Mouse (Mus musculus): Measurements from ENCODE around the gene Tsc22d1. TPM values are rescaled to one million over a fixed set of nuclear protein-coding genes. Genes with fewer than 3 reads are reported as not detected.

Gene Tsc22d1
- polyA plus RNA-seq, 1 experiment from 2014 or later: 651 TPM

GRCm38 (mm10) chr14:76425986-76426530 is 11.3 kb downstream of the Tsc22d1 start:
- H3K4me3 ChIP-seq (ENCODE audit: low read depth, low read length): no peak overlapping the region
- no peaks in the 10 kb centered on the region for H3K27me3 ChIP-seq (ENCODE audit: control insufficient read depth, insufficient read depth, low read length)
- no peak overlapping the region for H3K27ac ChIP-seq (ENCODE audit: low read depth, low read length)
- DNase-seq (ENCODE audit: low spot score): no peak
- 92% methylated on average over 21 of the region's 21 CpGs for WGBS
- no peak overlapping the region for H3K9ac ChIP-seq (ENCODE audit: low read length)
- H3K4me1 ChIP-seq (ENCODE audit: control insufficient read depth, insufficient read depth, low read length): peaks cover 2% of the 10 kb centered on the region
- no peaks in the 10 kb centered on the region for H3K36me3 ChIP-seq (ENCODE audit: control insufficient read depth, insufficient read depth, low read length)
- no peak for ATAC-seq (ENCODE audit: insufficient read depth, low FRiP score, low TSS enrichment)
- H3K4me2 ChIP-seq (ENCODE audit: low read depth): no peak overlapping the region
- H3K9me3 ChIP-seq (ENCODE audit: control insufficient read depth, low read length): no peaks in the 10 kb centered on the region

- ATAC-seq (ENCODE audit: insufficient read depth, low FRiP score, low TSS enrichment): no peak
- H3K4me3 ChIP-seq (ENCODE audit: low read depth, low read length): no peak overlapping the region
- H3K36me3 ChIP-seq (ENCODE audit: control insufficient read depth, insufficient read depth, low read length): no peaks in the 10 kb centered on the region; the same call in 1 of the 2 replicates
- 96% methylated on average over 2 of the region's 2 CpGs for WGBS
- no peaks in the 10 kb centered on the region for H3K9me3 ChIP-seq (ENCODE audit: control insufficient read depth, low read length)
- H3K9ac ChIP-seq (ENCODE audit: low read length): no peak overlapping the region
- no peaks in the 10 kb centered on the region for H3K4me1 ChIP-seq (ENCODE audit: control insufficient read depth, insufficient read depth, low read length)
- H3K27me3 ChIP-seq (ENCODE audit: control insufficient read depth, insufficient read depth, low read length): no peaks in the 10 kb centered on the region
- H3K27ac ChIP-seq (ENCODE audit: low read depth, low read length): no peak overlapping the region
- DNase-seq (ENCODE audit: low spot score): no peak
- H3K4me2 ChIP-seq (ENCODE audit: low read depth): no peak overlapping the region
Observed at GRCm38 (mm10) chr14:76428855-76429254, 14.1 kb downstream of the Tsc22d1 start.

GRCm38 (mm10) chr14:76431918-76432317 is 17.2 kb downstream of the Tsc22d1 start:
- Histone ChIP-seq H3K4me3 (ENCODE audit: low read depth, low read length) (no peak overlapping the region), H3K4me2 (ENCODE audit: low read depth) (no peak overlapping the region), H3K9me3 (ENCODE audit: control insufficient read depth, low read length) (no peaks in the 10 kb centered on the region), H3K36me3 (ENCODE audit: control insufficient read depth, insufficient read depth, low read length) (no peaks in the 10 kb centered on the region; the same call in 1 of the 2 replicates), H3K4me1 (ENCODE audit: control insufficient read depth, insufficient read depth, low read length) (no peaks in the 10 kb centered on the region), H3K9ac (ENCODE audit: low read length) (no peak overlapping the region), H3K27me3 (ENCODE audit: control insufficient read depth, insufficient read depth, low read length) (no peaks in the 10 kb centered on the region), H3K27ac (ENCODE audit: low read depth, low read length) (no peak overlapping the region)
- no peak for DNase-seq (ENCODE audit: low spot score)
- 93% methylated on average over 4 of the region's 4 CpGs for WGBS
- no peak for ATAC-seq (ENCODE audit: insufficient read depth, low FRiP score, low TSS enrichment)

GRCm38 (mm10) chr14:76432369-76432768 is 17.6 kb downstream of the Tsc22d1 start:
- Histone ChIP-seq H3K4me2 (ENCODE audit: low read depth) (no peak overlapping the region), H3K4me3 (ENCODE audit: low read depth, low read length) (no peak overlapping the region), H3K36me3 (ENCODE audit: control insufficient read depth, insufficient read depth, low read length) (no peaks in the 10 kb centered on the region; the same call in 1 of the 2 replicates), H3K9ac (ENCODE audit: low read length) (no peak overlapping the region), H3K4me1 (ENCODE audit: control insufficient read depth, insufficient read depth, low read length) (no peaks in the 10 kb centered on the region), H3K27me3 (ENCODE audit: control insufficient read depth, insufficient read depth, low read length) (no peaks in the 10 kb centered on the region), H3K9me3 (ENCODE audit: control insufficient read depth, low read length) (no peaks in the 10 kb centered on the region), H3K27ac (ENCODE audit: low read depth, low read length) (no peak overlapping the region)
- DNase-seq (ENCODE audit: low spot score) (no peak), ATAC-seq (ENCODE audit: insufficient read depth, low FRiP score, low TSS enrichment) (no peak)
- 86% methylated on average over 7 of the region's 7 CpGs for WGBS

- WGBS: 95% methylated on average over 8 of the region's 8 CpGs
- Histone ChIP-seq H3K4me2 (ENCODE audit: low read depth) (no peak overlapping the region), H3K9me3 (ENCODE audit: control insufficient read depth, low read length) (no peaks in the 10 kb centered on the region), H3K27me3 (ENCODE audit: control insufficient read depth, insufficient read depth, low read length) (no peaks in the 10 kb centered on the region), H3K36me3 (ENCODE audit: control insufficient read depth, insufficient read depth, low read length) (no peaks in the 10 kb centered on the region; the same call in 1 of the 2 replicates), H3K4me1 (ENCODE audit: control insufficient read depth, insufficient read depth, low read length) (no peaks in the 10 kb centered on the region), H3K4me3 (ENCODE audit: low read depth, low read length) (no peak overlapping the region), H3K9ac (ENCODE audit: low read length) (no peak overlapping the region), H3K27ac (ENCODE audit: low read depth, low read length) (no peak overlapping the region)
- ATAC-seq (ENCODE audit: insufficient read depth, low FRiP score, low TSS enrichment): no peak
- DNase-seq (ENCODE audit: low spot score): no peak
Observed at GRCm38 (mm10) chr14:76432816-76433215, 18.1 kb downstream of the Tsc22d1 start.

GRCm38 (mm10) chr14:76442160-76442559 is 27.4 kb downstream of the Tsc22d1 start:
- 94% methylated on average over 10 of the region's 10 CpGs for WGBS
- H3K36me3 ChIP-seq (ENCODE audit: control insufficient read depth, insufficient read depth, low read length): peaks cover 10% of the 10 kb centered on the region

GRCm38 (mm10) chr14:76448987-76449386 is 34.2 kb downstream of the Tsc22d1 start:
- Histone ChIP-seq H3K4me2 (ENCODE audit: low read depth) (no peak overlapping the region), H3K27ac (ENCODE audit: low read depth, low read length) (no peak overlapping the region), H3K27me3 (ENCODE audit: control insufficient read depth, insufficient read depth, low read length) (no peaks in the 10 kb centered on the region), H3K4me3 (ENCODE audit: low read depth, low read length) (no peak overlapping the region), H3K4me1 (ENCODE audit: control insufficient read depth, insufficient read depth, low read length) (no peaks in the 10 kb centered on the region), H3K9me3 (ENCODE audit: control insufficient read depth, low read length) (no peaks in the 10 kb centered on the region), H3K9ac (ENCODE audit: low read length) (no peak overlapping the region), H3K36me3 (ENCODE audit: control insufficient read depth, insufficient read depth, low read length) (no peaks in the 10 kb centered on the region; the same call in 1 of the 2 replicates)
- ATAC-seq (ENCODE audit: insufficient read depth, low FRiP score, low TSS enrichment) (no peak), DNase-seq (ENCODE audit: low spot score) (no peak)
- WGBS: 80% methylated on average over 4 of the region's 4 CpGs

More at GRCm38 (mm10) chr14:76442160-76442559, 27.4 kb downstream of the Tsc22d1 start:
- H3K4me3 ChIP-seq (ENCODE audit: low read depth, low read length): no peak overlapping the region
- no peaks in the 10 kb centered on the region for H3K4me1 ChIP-seq (ENCODE audit: control insufficient read depth, insufficient read depth, low read length)
- H3K27ac ChIP-seq (ENCODE audit: low read depth, low read length): no peak overlapping the region
- no peak overlapping the region for H3K4me2 ChIP-seq (ENCODE audit: low read depth)
- DNase-seq (ENCODE audit: low spot score) (no peak), ATAC-seq (ENCODE audit: insufficient read depth, low FRiP score, low TSS enrichment) (no peak)
- H3K9me3 ChIP-seq (ENCODE audit: control insufficient read depth, low read length): no peaks in the 10 kb centered on the region
- no peaks in the 10 kb centered on the region for H3K27me3 ChIP-seq (ENCODE audit: control insufficient read depth, insufficient read depth, low read length)
- no peak overlapping the region for H3K9ac ChIP-seq (ENCODE audit: low read length)

GRCm38 (mm10) chr14:76451011-76451410 is 36.2 kb downstream of the Tsc22d1 start:
- no peak for ATAC-seq (ENCODE audit: insufficient read depth, low FRiP score, low TSS enrichment)

GRCm38 (mm10) chr14:76452751-76453360 is 38.1 kb downstream of the Tsc22d1 start:
- Histone ChIP-seq H3K9me3 (ENCODE audit: control insufficient read depth, low read length) (no peaks in the 10 kb centered on the region), H3K4me1 (ENCODE audit: control insufficient read depth, insufficient read depth, low read length) (no peaks in the 10 kb centered on the region; the same call in 1 of the 2 replicates), H3K27me3 (ENCODE audit: control insufficient read depth, insufficient read depth, low read length) (no peaks in the 10 kb centered on the region), H3K9ac (ENCODE audit: low read length) (no peak overlapping the region), H3K36me3 (ENCODE audit: control insufficient read depth, insufficient read depth, low read length) (no peaks in the 10 kb centered on the region), H3K27ac (ENCODE audit: low read depth, low read length) (no peak overlapping the region), H3K4me2 (ENCODE audit: low read depth) (no peak overlapping the region), H3K4me3 (ENCODE audit: low read depth, low read length) (no peak overlapping the region)
- 87% methylated on average over 17 of the region's 17 CpGs for WGBS
- ATAC-seq (ENCODE audit: insufficient read depth, low FRiP score, low TSS enrichment) (no peak), DNase-seq (ENCODE audit: low spot score) (no peak)

More at GRCm38 (mm10) chr14:76451011-76451410, 36.2 kb downstream of the Tsc22d1 start:
- H3K27ac ChIP-seq (ENCODE audit: low read depth, low read length): no peak overlapping the region
- no peaks in the 10 kb centered on the region for H3K27me3 ChIP-seq (ENCODE audit: control insufficient read depth, insufficient read depth, low read length)
- no peak overlapping the region for H3K4me3 ChIP-seq (ENCODE audit: low read depth, low read length)
- WGBS: 78% methylated on average over 6 of the region's 6 CpGs
- no peak for DNase-seq (ENCODE audit: low spot score)
- no peaks in the 10 kb centered on the region for H3K36me3 ChIP-seq (ENCODE audit: control insufficient read depth, insufficient read depth, low read length)
- no peak overlapping the region for H3K4me2 ChIP-seq (ENCODE audit: low read depth)
- no peaks in the 10 kb centered on the region; the same call in 1 of the 2 replicates for H3K4me1 ChIP-seq (ENCODE audit: control insufficient read depth, insufficient read depth, low read length)
- H3K9ac ChIP-seq (ENCODE audit: low read length): no peak overlapping the region
- no peaks in the 10 kb centered on the region for H3K9me3 ChIP-seq (ENCODE audit: control insufficient read depth, low read length)

All from neural tube, embryonic 11.5 days (tissue).